Mouse (Mus musculus): ENCODE data around the gene Pop5.

- no peak for TF ChIP-seq CTCF (IDR thresholded peaks at IDR 0.05; ENCODE audit: extremely low read depth, insufficient read depth, insufficient read length, insufficient replicate concordance)
- TF ChIP-seq POLR2A (IDR thresholded peaks at IDR 0.05; ENCODE audit: low read depth, low read length), result no peak
These were observed 38.0 kb downstream of the Pop5 start for GRCm38 (mm10) chr5:115273549-115274135.
